Mouse (Mus musculus): ENCODE measurements at regions not wholly inside any gene's neighbourhood (a gene's known extent, or its start where the extent isn't known, plus 50 kb on each side); places are given as distances from the start of the nearest gene placed in this dataset.

DNA sequence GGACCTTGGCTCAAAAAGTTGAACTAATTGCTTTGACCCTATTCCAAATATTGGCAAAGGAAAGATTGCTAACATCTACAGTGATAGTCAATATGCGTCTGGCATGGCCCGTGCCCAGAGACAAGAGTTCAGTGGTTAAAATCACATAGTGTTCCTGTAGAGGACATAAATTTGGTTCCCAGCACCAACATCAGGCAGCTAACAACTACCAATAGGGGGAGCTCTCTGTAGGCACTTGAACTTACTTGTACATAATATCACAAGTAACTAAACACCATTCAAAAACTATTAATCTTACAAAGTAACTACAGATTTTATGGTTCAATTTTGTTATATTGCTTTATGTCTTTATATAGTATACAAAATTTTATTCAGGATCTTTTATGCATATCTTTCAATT, 74.3 kb downstream of the Serpinb9g start:
- TF ChIP-seq POLR2A (IDR thresholded peaks at IDR 0.05; ENCODE audit: extremely low read depth, insufficient read depth, low read length) (no peak), CTCF (IDR thresholded peaks at IDR 0.05; ENCODE audit: low read depth, low read length) (no peak)

Data from liver, adult 2 months (tissue).